8 mouse cellular contexts compared by ENCODE assay signal in genomic region chr10:71343567-71344265, GRCm38 (mm10). TPM values are rescaled to one million over a fixed set of nuclear protein-coding genes. Genes with fewer than 3 reads are reported as not detected.
A peak's percentile ranks its signal among the peaks of the same experiment; 100 is the strongest.
DNase-seq lines count a peak whose midpoint lies in the region; ATAC-seq and TF ChIP-seq lines count a peak whose summit lies in the region.

No protein-coding gene starts in this region.

- H3K4me2 ChIP-seq in lung, embryonic 14.5 days, result peak overlapping the region; percentile 82
- H3K4me2 ChIP-seq in embryonic facial prominence, embryonic 14.5 days (ENCODE audit: low read depth, low read length), result peak overlapping the region; percentile 88
- H3K4me2 ChIP-seq in intestine, embryonic 16.5 days (ENCODE audit: low read depth, low read length), result peak overlapping the region; percentile 83
- peak overlapping the region; percentile 86 for H3K4me2 ChIP-seq in neural tube, embryonic 14.5 days (ENCODE audit: low read depth, low read length)

- TF ChIP-seq CTCF in lung, embryonic 14.5 days (IDR thresholded peaks at IDR 0.05; ENCODE audit: low read depth), result no peak

- H3K4me3 ChIP-seq in lung, embryonic 14.5 days (ENCODE audit: low read depth, low read length), result peak overlapping the region; percentile 81
- H3K4me3 ChIP-seq in embryonic facial prominence, embryonic 14.5 days (ENCODE audit: low read depth, low read length), result peak overlapping the region; percentile 91
- peak overlapping the region; percentile 87 for H3K4me3 ChIP-seq in intestine, embryonic 16.5 days (ENCODE audit: low read length)
- peak overlapping the region; percentile 90 for H3K4me3 ChIP-seq in neural tube, embryonic 14.5 days (ENCODE audit: low read depth, low read length)

- 22% methylated on average over 14 of the region's 14 CpGs for WGBS in lung, embryonic 14.5 days
- WGBS in embryonic facial prominence, embryonic 14.5 days, result 23% methylated on average over 14 of the region's 14 CpGs
- WGBS in intestine, embryonic 16.5 days, result 27% methylated on average over 14 of the region's 14 CpGs
- WGBS in neural tube, embryonic 14.5 days, result 22% methylated on average over 14 of the region's 14 CpGs

- H3K4me1 ChIP-seq in lung, embryonic 14.5 days (ENCODE audit: insufficient read depth), result peaks cover 9% of the 10 kb centered on the region
- peaks cover 19% of the 10 kb centered on the region for H3K4me1 ChIP-seq in embryonic facial prominence, embryonic 14.5 days (ENCODE audit: control insufficient read depth, insufficient read depth, low read length)
- peaks cover 38% of the 10 kb centered on the region for H3K4me1 ChIP-seq in intestine, embryonic 16.5 days (ENCODE audit: control insufficient read depth, insufficient read depth, low read length)
- H3K4me1 ChIP-seq in neural tube, embryonic 14.5 days (ENCODE audit: control insufficient read depth, insufficient read depth, low read length), result peaks cover 17% of the 10 kb centered on the region

- no peak for ATAC-seq in lung, embryonic 14.5 days (ENCODE audit: insufficient read depth)
- no peak for ATAC-seq in embryonic facial prominence, embryonic 14.5 days (ENCODE audit: low read depth)
- ATAC-seq in intestine, embryonic 16.5 days, result no peak
- ATAC-seq in neural tube, embryonic 14.5 days (ENCODE audit: low read depth), result no peak

- no peaks in the 10 kb centered on the region for H3K36me3 ChIP-seq in lung, embryonic 14.5 days (ENCODE audit: insufficient read depth)
- no peaks in the 10 kb centered on the region for H3K36me3 ChIP-seq in embryonic facial prominence, embryonic 14.5 days (ENCODE audit: control insufficient read depth, insufficient read depth, low read length)
- H3K36me3 ChIP-seq in intestine, embryonic 16.5 days (ENCODE audit: control insufficient read depth, insufficient read depth, low read length), result no peaks in the 10 kb centered on the region
- no peaks in the 10 kb centered on the region for H3K36me3 ChIP-seq in neural tube, embryonic 14.5 days (ENCODE audit: control insufficient read depth, insufficient read depth, low read length)

- no peaks in the 10 kb centered on the region for H3K27me3 ChIP-seq in lung, embryonic 14.5 days (ENCODE audit: insufficient read depth, low read length)
- H3K27me3 ChIP-seq in embryonic facial prominence, embryonic 14.5 days (replicated peaks; ENCODE audit: control insufficient read depth, insufficient read depth, low read length), result no peaks in the 10 kb centered on the region
- H3K27me3 ChIP-seq in intestine, embryonic 16.5 days (replicated peaks; ENCODE audit: control insufficient read depth, insufficient read depth, low read length), result no peaks in the 10 kb centered on the region
- H3K27me3 ChIP-seq in neural tube, embryonic 14.5 days (ENCODE audit: control insufficient read depth, insufficient read depth, low read length), result no peaks in the 10 kb centered on the region

- H3K27ac ChIP-seq in lung, embryonic 14.5 days (ENCODE audit: low read depth), result no peak overlapping the region
- no peak overlapping the region for H3K27ac ChIP-seq in embryonic facial prominence, embryonic 14.5 days (replicated peaks; ENCODE audit: low read depth, low read length)
- no peak overlapping the region for H3K27ac ChIP-seq in intestine, embryonic 16.5 days (ENCODE audit: low read length)
- no peak overlapping the region for H3K27ac ChIP-seq in neural tube, embryonic 14.5 days (ENCODE audit: low read depth, low read length)

- no peak for DNase-seq in lung, embryonic 14.5 days
- no peak for DNase-seq in lung, postnatal 4 days
- DNase-seq in embryonic facial prominence, embryonic 14.5 days (ENCODE audit: low spot score), result no peak
- no peak for DNase-seq in layer of hippocampus, postnatal 10 days (ENCODE audit: low spot score in 2 of 2)
- no peak for DNase-seq in adrenal gland, postnatal 14 days
- DNase-seq in cerebellum, adult 9-11 months, result no peak

- H3K9ac ChIP-seq in lung, embryonic 14.5 days, result peak overlapping the region; percentile 68
- H3K9ac ChIP-seq in embryonic facial prominence, embryonic 14.5 days (ENCODE audit: low read depth, low read length), result peak overlapping the region; percentile 88
- peak overlapping the region; percentile 94 for H3K9ac ChIP-seq in intestine, embryonic 16.5 days (ENCODE audit: low read depth, low read length)
- peak overlapping the region; percentile 83 for H3K9ac ChIP-seq in neural tube, embryonic 14.5 days (replicated peaks; ENCODE audit: low read depth, low read length)

- H3K9me3 ChIP-seq in lung, embryonic 14.5 days (ENCODE audit: low read depth, low read length), result no peaks in the 10 kb centered on the region
- H3K9me3 ChIP-seq in embryonic facial prominence, embryonic 14.5 days (ENCODE audit: control insufficient read depth, low read length), result no peaks in the 10 kb centered on the region
- H3K9me3 ChIP-seq in intestine, embryonic 16.5 days (ENCODE audit: control insufficient read depth, low read length), result no peaks in the 10 kb centered on the region
- no peaks in the 10 kb centered on the region for H3K9me3 ChIP-seq in neural tube, embryonic 14.5 days (ENCODE audit: control insufficient read depth, low read length)

RNA-seq across cellular contexts. Expression of gene Cisd1, which starts 1.0 kb away (rescaled TPM):
- 93.7 and 94.5 TPM in 2 replicates for polyA plus RNA-seq in lung, embryonic 14.5 days (2014; fragmentation: Nextera tagmentation; extraction: Ambion mirVana)
- 89.2 and 99.6 TPM in 2 replicates for polyA plus RNA-seq in embryonic facial prominence, embryonic 14.5 days (2014; fragmentation: Nextera tagmentation; extraction: Ambion mirVana)
- polyA plus RNA-seq in intestine, embryonic 16.5 days (2015; fragmentation: Nextera tagmentation; extraction: Ambion mirVana), result 125 and 134 TPM in 2 replicates
- polyA plus RNA-seq in neural tube, embryonic 14.5 days (2014; fragmentation: Nextera tagmentation; extraction: Ambion mirVana), result 322 and 357 TPM in 2 replicates
- total RNA-seq in layer of hippocampus, postnatal 10 days (2021), result 100 to 1,000 TPM; 122 to 130 TPM
- total RNA-seq in adrenal gland, postnatal 14 days (2021), result 150 and 159 TPM in 2 replicates

RNA-seq across cellular contexts. Expression of gene Ipmk, which starts 3.8 kb away (rescaled TPM):
- 16.0 and 17.2 TPM in 2 replicates for polyA plus RNA-seq in lung, embryonic 14.5 days (2014; fragmentation: Nextera tagmentation; extraction: Ambion mirVana)
- polyA plus RNA-seq in embryonic facial prominence, embryonic 14.5 days (2014; fragmentation: Nextera tagmentation; extraction: Ambion mirVana), result 11.9 and 12.3 TPM in 2 replicates
- 25.4 and 32.6 TPM in 2 replicates for polyA plus RNA-seq in intestine, embryonic 16.5 days (2015; fragmentation: Nextera tagmentation; extraction: Ambion mirVana)
- polyA plus RNA-seq in neural tube, embryonic 14.5 days (2014; fragmentation: Nextera tagmentation; extraction: Ambion mirVana), result 24.3 and 26.4 TPM in 2 replicates
- total RNA-seq in layer of hippocampus, postnatal 10 days (2021), result 10 to 100 TPM; 32.5 to 33.6 TPM
- total RNA-seq in adrenal gland, postnatal 14 days (2021), result 15.3 and 15.7 TPM in 2 replicates

RNA-seq across cellular contexts. Expression of gene Ube2d1, which starts 58.7 kb away (rescaled TPM):
- 71.6 and 74.1 TPM in 2 replicates for polyA plus RNA-seq in lung, embryonic 14.5 days (2014; fragmentation: Nextera tagmentation; extraction: Ambion mirVana)
- 72.8 and 80.1 TPM in 2 replicates for polyA plus RNA-seq in embryonic facial prominence, embryonic 14.5 days (2014; fragmentation: Nextera tagmentation; extraction: Ambion mirVana)
- 43.7 and 45.0 TPM in 2 replicates for polyA plus RNA-seq in intestine, embryonic 16.5 days (2015; fragmentation: Nextera tagmentation; extraction: Ambion mirVana)
- polyA plus RNA-seq in neural tube, embryonic 14.5 days (2014; fragmentation: Nextera tagmentation; extraction: Ambion mirVana), result 218 and 220 TPM in 2 replicates
- total RNA-seq in layer of hippocampus, postnatal 10 days (2021), result 10 to 100 TPM; 70.3 to 79.7 TPM
- 19.2 and 20.5 TPM in 2 replicates for total RNA-seq in adrenal gland, postnatal 14 days (2021)
